Mouse (Mus musculus) layer of hippocampus, adult 9-11 months (tissue): Measurements from ENCODE around the gene Igf2bp3.

ENCODE experiments used
- DNase-seq: peaks from one replicate; pipeline ENCODE4 v3.0.0; 2022

Gene Igf2bp3

GRCm38 (mm10) chr6:49173265-49173664, 41.5 kb downstream of the Igf2bp3 start:
- DNase-seq = no peak

GRCm38 (mm10) chr6:49171216-49171615, 43.5 kb downstream of the Igf2bp3 start:
- DNase-seq = no peak

- no peak for DNase-seq
Observed at GRCm38 (mm10) chr6:49168648-49169047, 46.1 kb downstream of the Igf2bp3 start.

GRCm38 (mm10) chr6:49167406-49167805, 47.4 kb downstream of the Igf2bp3 start:
- DNase-seq = no peak

- no peak for DNase-seq
Observed at GRCm38 (mm10) chr6:49166318-49166717, 48.4 kb downstream of the Igf2bp3 start.

GRCm38 (mm10) chr6:49165855-49166254, 48.9 kb downstream of the Igf2bp3 start:
- no peak for DNase-seq

GRCm38 (mm10) chr6:49165101-49165500, 49.7 kb downstream of the Igf2bp3 start:
- DNase-seq = no peak

GRCm38 (mm10) chr6:49164701-49165100, 50.1 kb downstream of the Igf2bp3 start:
- no peak for DNase-seq

GRCm38 (mm10) chr6:49159971-49160370, 54.8 kb downstream of the Igf2bp3 start:
- DNase-seq = no peak

- DNase-seq = no peak
Observed at GRCm38 (mm10) chr6:49156826-49157175, 58.0 kb downstream of the Igf2bp3 start.

- DNase-seq = no peak
Observed at GRCm38 (mm10) chr6:49156170-49156825, 58.5 kb downstream of the Igf2bp3 start.

GRCm38 (mm10) chr6:49151465-49151864, 63.3 kb downstream of the Igf2bp3 start:
- no peak for DNase-seq

GRCm38 (mm10) chr6:49150349-49151229, 64.2 kb downstream of the Igf2bp3 start:
- DNase-seq = no peak

GRCm38 (mm10) chr6:49149202-49149930, 65.4 kb downstream of the Igf2bp3 start:
- DNase-seq = no peak

GRCm38 (mm10) chr6:49148781-49149180, 66.0 kb downstream of the Igf2bp3 start:
- DNase-seq = no peak

GRCm38 (mm10) chr6:49148368-49148767, 66.4 kb downstream of the Igf2bp3 start:
- DNase-seq = no peak

GRCm38 (mm10) chr6:49146461-49146860, 68.3 kb downstream of the Igf2bp3 start:
- no peak for DNase-seq

GRCm38 (mm10) chr6:49142428-49142827, 72.3 kb downstream of the Igf2bp3 start:
- DNase-seq = no peak

- no peak for DNase-seq
Observed at GRCm38 (mm10) chr6:49141125-49141524, 73.6 kb downstream of the Igf2bp3 start.

GRCm38 (mm10) chr6:49138159-49139051, 76.4 kb downstream of the Igf2bp3 start:
- no peak for DNase-seq

- DNase-seq = no peak
Observed at GRCm38 (mm10) chr6:49136739-49137138, 78.0 kb downstream of the Igf2bp3 start.

GRCm38 (mm10) chr6:49132352-49133090, 82.2 kb downstream of the Igf2bp3 start:
- DNase-seq = no peak
